Mouse (Mus musculus): Measurements from ENCODE around the gene Sgms2.

- TF ChIP-seq TCF3 (IDR thresholded peaks at IDR 0.05; ENCODE audit: insufficient read length, low read depth) (no peak), POLR2A (IDR thresholded peaks at IDR 0.05; ENCODE audit: insufficient read length, low read depth) (no peak), E2F4 (IDR thresholded peaks at IDR 0.05; ENCODE audit: insufficient read depth) (no peak)
Observed at GRCm38 (mm10) chr3:131336629-131337028, 154.6 kb downstream of the Sgms2 start.
